ENCODE assay signal across 19 mouse cellular contexts in the genomic region with DNA sequence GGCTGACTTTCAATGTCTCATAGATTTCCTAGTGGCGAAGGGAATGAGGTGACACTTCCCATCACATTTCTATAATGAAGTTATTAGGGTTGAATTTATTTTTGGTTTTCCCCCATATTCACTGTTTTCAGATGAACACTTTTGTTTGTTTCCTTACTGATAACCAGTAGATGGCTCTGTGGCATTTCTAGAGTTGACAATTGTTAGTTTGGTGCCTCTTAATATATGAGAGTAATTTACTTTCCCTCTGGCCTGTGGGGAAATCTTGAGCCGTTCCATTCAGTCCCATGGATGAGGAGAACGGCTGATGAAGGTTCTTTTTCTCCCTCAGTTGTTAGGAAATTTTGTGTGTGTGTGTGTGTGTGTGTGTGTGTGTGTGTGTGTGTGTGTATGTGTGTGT.
DNase-seq lines count a peak whose midpoint lies in the region; ATAC-seq and TF ChIP-seq lines count a peak whose summit lies in the region.
"Had no signal": no experiment of that assay in that cellular context is flagged by ENCODE, and none has a peak within 500 bp of the region (broad histone marks: within the 10 kb centered on the region; RNA-seq: fewer than 3 reads in every experiment).

No protein-coding gene starts in this region.

- TF ChIP-seq CTCF in kidney, postnatal 0 days (IDR thresholded peaks at IDR 0.05; ENCODE audit: low read depth): 0 out of 2 replicates have a peak, but pooled peaks have one; percentile 22
- TF ChIP-seq CTCF in brain, embryonic 14.5 days (IDR thresholded peaks at IDR 0.05; ENCODE audit: borderline replicate concordance, extremely low read depth, insufficient read depth, insufficient read length): no peak

- no peak overlapping the region for H3K4me3 ChIP-seq in kidney, postnatal 0 days (replicated peaks; ENCODE audit: low read depth, low read length)
- H3K4me3 ChIP-seq in midbrain, embryonic 16.5 days (ENCODE audit: low read depth, low read length): no peak overlapping the region
- H3K4me3 ChIP-seq: embryonic facial prominence, embryonic 12.5 days; forebrain, embryonic 10.5 days; heart, embryonic 10.5 days; kidney, embryonic 15.5 days; limb, embryonic 10.5 days; liver, embryonic 13.5 days had no signal

- WGBS in kidney, postnatal 0 days: 62% methylated on average over 3 of the region's 3 CpGs
- 31% methylated on average over 3 of the region's 3 CpGs for WGBS in midbrain, embryonic 16.5 days

- no peaks in the 10 kb centered on the region for H3K27me3 ChIP-seq in kidney, postnatal 0 days (ENCODE audit: insufficient read depth, low read length)
- H3K27me3 ChIP-seq in midbrain, embryonic 16.5 days (ENCODE audit: control insufficient read depth, insufficient read depth, low read depth, low read length): no peaks in the 10 kb centered on the region
- H3K27me3 ChIP-seq: embryonic facial prominence, embryonic 12.5 days; kidney, embryonic 15.5 days; liver, embryonic 13.5 days had no signal

- no peak for ATAC-seq in kidney, postnatal 0 days (replicated peaks; ENCODE audit: low FRiP score, low read depth)
- peak; percentile 32; the same call in 1 of the 2 replicates for ATAC-seq in midbrain, embryonic 16.5 days

- H3K4me2 ChIP-seq in kidney, postnatal 0 days (ENCODE audit: low read length): no peak overlapping the region
- no peak overlapping the region for H3K4me2 ChIP-seq in midbrain, embryonic 16.5 days (ENCODE audit: low read length)
- H3K4me2 ChIP-seq: embryonic facial prominence, embryonic 12.5 days; liver, embryonic 13.5 days had no signal

- H3K9ac ChIP-seq in kidney, postnatal 0 days (ENCODE audit: low read depth, low read length): no peak overlapping the region
- no peak overlapping the region for H3K9ac ChIP-seq in midbrain, embryonic 16.5 days (ENCODE audit: low read depth, low read length)
- H3K9ac ChIP-seq: embryonic facial prominence, embryonic 12.5 days; kidney, embryonic 15.5 days; liver, embryonic 13.5 days had no signal

- H3K4me1 ChIP-seq in kidney, postnatal 0 days (replicated peaks; ENCODE audit: insufficient read depth, low read length): no peaks in the 10 kb centered on the region
- peaks cover 6% of the 10 kb centered on the region for H3K4me1 ChIP-seq in midbrain, embryonic 16.5 days (ENCODE audit: control insufficient read depth, insufficient read depth, low read length)
- H3K4me1 ChIP-seq: liver, embryonic 13.5 days had no signal

- no peak overlapping the region for H3K27ac ChIP-seq in kidney, postnatal 0 days
- no peak overlapping the region; the same call in 1 of the 2 replicates for H3K27ac ChIP-seq in midbrain, embryonic 16.5 days (ENCODE audit: low read length)
- H3K27ac ChIP-seq: embryonic facial prominence, embryonic 12.5 days; heart, embryonic 10.5 days; kidney, embryonic 15.5 days; limb, embryonic 10.5 days; liver, embryonic 13.5 days had no signal

- DNase-seq in embryo, embryonic 11 days: peak; percentile 13
- DNase-seq in embryo, embryonic 9.5 days (ENCODE audit: extremely low spot score): no peak
- DNase-seq in kidney, postnatal 0 days (ENCODE audit: low spot score): peak; percentile 16
- DNase-seq in kidney, postnatal 14 days: no peak
- DNase-seq in brain, embryonic 14.5 days (ENCODE audit: low read depth): peak; percentile 74
- DNase-seq in gastrocnemius, postnatal 36 days: no peak
- DNase-seq in thymus, postnatal 4 days: no peak
- DNase-seq: cerebellum, postnatal 10 days; gastrocnemius, postnatal 10 days; layer of hippocampus, adult 9-11 months; liver, embryonic 13.5 days; lung, postnatal 36 days; right cerebral cortex, postnatal 25 days had no signal

- H3K9me3 ChIP-seq in kidney, postnatal 0 days (replicated peaks; ENCODE audit: low read length): no peaks in the 10 kb centered on the region
- no peaks in the 10 kb centered on the region for H3K9me3 ChIP-seq in midbrain, embryonic 16.5 days (replicated peaks; ENCODE audit: control insufficient read depth, low read length, poor library complexity, severe bottlenecking)
- H3K9me3 ChIP-seq: embryonic facial prominence, embryonic 12.5 days; forebrain, embryonic 10.5 days; heart, embryonic 10.5 days; kidney, embryonic 15.5 days; limb, embryonic 10.5 days; liver, embryonic 13.5 days had no signal

- no peaks in the 10 kb centered on the region for H3K36me3 ChIP-seq in kidney, postnatal 0 days (ENCODE audit: insufficient read depth, low read length)
- no peaks in the 10 kb centered on the region for H3K36me3 ChIP-seq in midbrain, embryonic 16.5 days (ENCODE audit: control insufficient read depth, insufficient read depth, low read length)
- H3K36me3 ChIP-seq: embryonic facial prominence, embryonic 12.5 days; forebrain, embryonic 10.5 days; heart, embryonic 10.5 days; kidney, embryonic 15.5 days; limb, embryonic 10.5 days; liver, embryonic 13.5 days had no signal

- intact Hi-C loops in gastrocnemius, postnatal 36 days (cut with DNase I): no loop called here

- TF ChIP-seq POLR2A in brain, embryonic 14.5 days (IDR thresholded peaks at IDR 0.05; ENCODE audit: borderline replicate concordance, extremely low read depth, insufficient read depth, insufficient read length, poor library complexity, severe bottlenecking): no peak

Comparison
In these comparisons a context has a peak if more than half of its experiments do, and no peak if none do; other contexts are left out.
1. DNase-seq: peak in embryo, embryonic 11 days (single experiment), kidney, postnatal 0 days (single experiment) and brain, embryonic 14.5 days (single experiment); none in embryo, embryonic 9.5 days (single experiment), kidney, postnatal 14 days (single experiment), gastrocnemius, postnatal 36 days (0 of 2) and thymus, postnatal 4 days (single experiment).